Mouse (Mus musculus) bone marrow, adult 2 months (tissue): ENCODE data around the gene Fry.

Experiments
- CTCF ChIP-seq: fragments of 200-500 bp; IDR thresholded peaks from 2 replicates; pipeline ENCODE4 v1.5.1; 2011; ENCODE audit warnings: low read length, control low read depth; ENCODE audit not compliant: control insufficient read depth, insufficient read depth
- POLR2A ChIP-seq: fragments of 200-500 bp; IDR thresholded peaks from 2 replicates; pipeline ENCODE4 v1.6.1; 2011; ENCODE audit warnings: low read depth, mild to moderate bottlenecking, control low read depth, low read length, borderline replicate concordance; ENCODE audit not compliant: control insufficient read depth

- TF ChIP-seq CTCF (no peak), POLR2A (no peak)
These were observed 77.8 kb downstream of the Fry start for GRCm38 (mm10) chr5:150196211-150196585.
